Mouse (Mus musculus) olfactory bulb, adult 2 months (tissue): ENCODE measurements around the gene Rxfp3. TPM values are rescaled to one million over a fixed set of nuclear protein-coding genes. Genes with fewer than 3 reads are reported as not detected.

Experiments used
- H3K27ac ChIP-seq: fragments of 200-500 bp; 2 replicates; pipeline ENCODE4 v1.5.1; 2012; ENCODE audit warnings: low read depth, low read length; ENCODE audit not compliant: insufficient read depth
- H3K4me1 ChIP-seq: fragments of 200-500 bp; 2 replicates; pipeline ENCODE4 v1.6.1; 2012; ENCODE audit warnings: low read length; ENCODE audit not compliant: control insufficient read depth, insufficient read depth
- H3K4me3 ChIP-seq: fragments of 200-500 bp; 2 replicates; pipeline ENCODE4 v1.5.1; 2012; ENCODE audit warnings: mild to moderate bottlenecking, low read depth, low read length, moderate library complexity; ENCODE audit not compliant: insufficient read depth
- CTCF ChIP-seq: fragments of 200-500 bp; IDR thresholded peaks from 2 replicates; pipeline ENCODE4 v1.5.1; 2012; ENCODE audit warnings: low read depth, mild to moderate bottlenecking, low read length, moderate library complexity; ENCODE audit not compliant: insufficient read depth
- POLR2A ChIP-seq: fragments of 200-500 bp; IDR thresholded peaks from 2 replicates; pipeline ENCODE4 v1.6.1; 2012; ENCODE audit warnings: mild to moderate bottlenecking, low read depth, low read length, moderate library complexity; ENCODE audit not compliant: insufficient read depth
- WGBS: fragments of 180-500 bp; shearing (Covaris S2); methylation state at CpG from one replicate; pipeline ENCODE4 v1.1.7; 2018; 5-methylcytosine and 5-hydroxymethylcytosine counted together
- polyA plus RNA-seq: library from polyadenylated mRNA; stranded (reverse); fragments of >200 nt; gene quantifications from 2 replicates; pipeline ENCODE4 v1.2.4, GENCODE M21; 2012; ENCODE audit warnings: low replicate concordance; ENCODE audit not compliant: missing spikeins, insufficient read depth, insufficient read length

Rxfp3 gene
- not detected in 2 replicates for polyA plus RNA-seq

DNA sequence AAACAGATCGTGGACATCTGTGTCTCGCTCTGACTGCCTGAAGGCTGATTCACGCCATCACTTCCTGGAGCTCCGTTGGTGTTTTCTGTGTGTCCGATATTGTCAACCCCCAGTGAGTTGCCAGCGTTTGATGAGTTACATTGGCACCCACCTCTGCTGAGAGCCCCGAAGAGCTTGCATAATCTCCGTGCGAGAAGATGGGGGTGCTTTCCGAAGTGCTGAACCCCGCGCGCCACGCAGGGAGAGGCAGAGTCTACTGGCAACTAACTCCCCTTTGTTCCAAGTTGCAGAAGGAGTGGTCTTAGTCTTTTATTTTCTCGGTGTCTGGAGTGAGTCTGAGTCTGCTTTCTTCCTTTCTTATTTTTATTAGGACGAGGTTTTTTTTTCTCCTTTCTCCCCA is at the start of gene Rxfp3:
Gene Rxfp3, minus strand, starts transcription at position 281 of the 400 bp plus-strand sequence.
- TF ChIP-seq POLR2A (no peak), CTCF (no peak)
- peaks cover 20% of the 10 kb centered on the region for H3K4me1 ChIP-seq
- H3K4me3 ChIP-seq: peak within 1 kb of the TSS; percentile 31
- H3K27ac ChIP-seq: no peak within 1 kb of the TSS
- 2% methylated on average over 16 of the region's 16 CpGs for WGBS

DNA sequence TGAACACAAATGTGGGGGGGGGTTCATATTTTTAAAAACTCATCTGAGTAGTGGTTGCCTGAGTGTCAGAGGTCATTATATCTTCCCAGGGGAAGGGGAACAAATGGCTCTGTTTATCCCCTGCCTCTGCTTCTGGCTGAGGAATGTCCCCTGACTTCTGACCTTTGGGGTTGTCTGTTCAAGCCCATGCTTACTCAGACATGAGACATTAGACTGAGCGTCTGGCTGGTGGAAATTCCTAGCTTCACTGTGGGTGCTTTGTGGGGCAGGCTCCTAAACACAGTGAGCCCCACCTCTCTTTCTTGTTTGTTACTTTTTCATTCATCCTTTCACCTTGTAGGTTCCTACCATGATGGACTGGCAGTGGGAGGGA is 47.2 kb upstream of the Rxfp3 start:
- no peak for TF ChIP-seq CTCF
- no peak for TF ChIP-seq POLR2A
- Histone ChIP-seq H3K4me3 (no peak overlapping the region), H3K4me1 (no peaks in the 10 kb centered on the region; the same call in 1 of the 2 replicates), H3K27ac (no peak overlapping the region)
- WGBS: 85% methylated on average over 1 of the region's 1 CpGs

DNA sequence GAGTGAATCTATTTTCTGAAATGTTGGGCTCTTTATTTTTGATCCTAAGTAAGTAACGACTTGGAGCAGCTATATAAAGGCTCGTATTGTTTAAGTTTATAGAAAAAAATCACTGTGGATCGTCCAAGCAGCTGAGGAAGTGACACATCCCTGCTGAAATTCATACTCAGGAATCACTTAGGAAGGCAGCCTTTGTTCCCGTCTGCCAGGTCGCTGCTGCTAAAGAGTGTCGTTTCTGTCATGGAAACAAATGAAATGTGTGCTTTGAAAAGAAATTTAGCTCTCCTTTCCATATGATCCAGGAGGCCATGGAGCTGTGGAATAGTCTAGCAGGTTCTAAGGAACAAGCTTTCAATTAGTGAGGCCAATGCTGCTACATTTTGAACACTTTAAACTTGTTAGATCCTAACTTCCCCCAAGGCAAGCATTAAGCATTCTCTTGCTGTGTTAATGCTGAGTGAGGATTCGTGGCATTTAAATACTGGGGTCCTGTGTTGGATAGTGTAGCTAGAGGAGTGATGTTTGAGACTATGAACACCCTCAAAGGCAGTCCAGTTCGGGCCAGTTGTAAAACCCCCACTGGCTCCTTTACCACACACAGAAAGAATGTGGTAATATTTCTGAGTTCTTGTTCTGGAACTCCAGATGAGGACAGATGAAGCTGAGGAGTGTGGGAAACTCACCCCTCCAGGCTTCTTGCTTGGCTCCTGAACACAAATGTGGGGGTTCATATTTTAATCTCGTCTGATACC is 46.6 kb upstream of the Rxfp3 start:
- Histone ChIP-seq H3K4me3 (no peak overlapping the region), H3K27ac (no peak overlapping the region), H3K4me1 (no peaks in the 10 kb centered on the region; the same call in 1 of the 2 replicates)
- no peak for TF ChIP-seq POLR2A
- TF ChIP-seq CTCF: no peak
- WGBS: 43% methylated on average over 9 of the region's 9 CpGs

DNA sequence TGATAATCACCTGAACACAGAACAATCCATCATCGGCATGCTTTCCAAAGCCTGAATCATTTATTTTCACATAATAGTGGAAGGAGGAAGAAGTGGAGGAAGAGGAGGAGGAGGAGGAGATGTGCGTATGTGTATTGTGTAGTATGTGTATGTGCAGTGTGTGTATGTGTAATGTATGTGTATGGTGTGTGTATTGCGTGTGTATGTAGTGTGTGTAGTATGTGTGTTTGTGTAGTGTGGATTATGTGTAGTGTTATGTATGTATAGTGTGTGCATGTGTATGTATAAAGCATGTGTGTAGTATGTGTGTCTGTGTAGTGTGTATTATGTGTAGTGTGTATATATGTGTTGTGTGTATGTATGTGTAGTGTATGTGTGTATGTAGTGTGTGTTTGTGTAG is 45.9 kb upstream of the Rxfp3 start:
- TF ChIP-seq CTCF: no peak
- no peak for TF ChIP-seq POLR2A
- Histone ChIP-seq H3K27ac (no peak overlapping the region), H3K4me1 (no peaks in the 10 kb centered on the region; the same call in 1 of the 2 replicates), H3K4me3 (no peak overlapping the region)
- 91% methylated on average over 3 of the region's 3 CpGs for WGBS

DNA sequence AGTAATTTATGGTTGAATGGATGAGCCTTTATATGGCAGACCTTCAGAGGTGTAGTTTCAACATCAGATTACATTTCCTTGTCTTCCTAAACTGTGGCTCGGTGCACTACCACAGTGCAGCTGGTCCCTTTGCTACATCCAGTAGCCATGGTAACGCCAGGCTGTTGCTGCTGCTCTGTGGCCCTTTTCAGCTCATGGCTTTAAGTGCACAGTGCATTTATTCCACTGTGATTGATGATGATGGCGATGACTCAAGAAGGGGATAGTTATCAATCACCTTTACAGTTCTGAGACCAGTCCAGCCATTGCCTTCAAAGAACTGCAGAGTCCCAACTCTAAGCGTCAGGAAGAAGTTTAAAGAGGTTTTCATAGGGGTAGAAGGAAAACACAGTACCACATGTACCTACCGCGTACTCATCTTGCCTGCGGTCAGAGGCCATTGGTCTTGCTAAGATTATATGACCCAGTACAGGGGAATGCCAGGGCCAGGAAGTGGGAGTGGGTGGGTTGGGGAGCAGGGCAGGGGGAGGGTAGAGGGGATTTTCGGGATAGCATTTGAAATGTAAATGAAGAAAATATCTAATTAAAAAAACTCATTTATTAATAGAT is 45.3 kb upstream of the Rxfp3 start:
- Histone ChIP-seq H3K4me3 (no peak overlapping the region), H3K4me1 (no peaks in the 10 kb centered on the region; the same call in 1 of the 2 replicates), H3K27ac (no peak overlapping the region)
- TF ChIP-seq POLR2A (no peak), CTCF (no peak)
- 69% methylated on average over 8 of the region's 8 CpGs for WGBS

DNA sequence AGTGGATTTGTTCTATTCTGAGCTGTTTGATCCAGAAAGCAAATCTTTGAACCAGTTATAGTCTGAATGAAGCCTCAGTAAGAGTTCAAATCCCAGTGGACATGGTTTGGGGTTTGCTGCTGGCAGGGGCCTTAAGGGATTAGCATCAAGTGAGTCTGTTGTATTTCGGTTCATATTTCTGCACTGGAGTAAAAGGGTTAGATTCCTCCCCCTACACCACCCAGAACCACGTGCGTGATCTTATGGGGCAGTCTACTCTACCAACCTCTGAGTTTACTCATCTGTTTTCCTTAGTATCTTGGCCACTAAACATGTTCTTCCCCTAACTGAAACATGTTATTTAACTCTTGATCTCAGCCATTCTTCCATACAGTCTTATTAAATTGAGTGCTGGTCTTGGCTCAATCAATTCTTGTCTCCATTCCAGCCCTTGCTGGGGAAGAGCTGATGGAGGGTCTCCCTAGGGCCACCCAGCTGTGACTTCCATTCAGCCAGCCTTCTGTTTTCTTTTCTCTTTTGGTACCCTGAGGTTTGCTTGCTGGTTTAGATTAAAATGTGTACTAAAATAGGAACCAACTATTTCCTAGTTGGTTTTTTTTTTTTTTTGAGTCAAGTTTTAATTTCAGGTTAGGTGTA is 38.1 kb upstream of the Rxfp3 start:
- 70% methylated on average over 3 of the region's 3 CpGs for WGBS
- no peak for TF ChIP-seq CTCF
- no peak for TF ChIP-seq POLR2A
- Histone ChIP-seq H3K4me1 (no peaks in the 10 kb centered on the region), H3K4me3 (no peak overlapping the region), H3K27ac (no peak overlapping the region)

DNA sequence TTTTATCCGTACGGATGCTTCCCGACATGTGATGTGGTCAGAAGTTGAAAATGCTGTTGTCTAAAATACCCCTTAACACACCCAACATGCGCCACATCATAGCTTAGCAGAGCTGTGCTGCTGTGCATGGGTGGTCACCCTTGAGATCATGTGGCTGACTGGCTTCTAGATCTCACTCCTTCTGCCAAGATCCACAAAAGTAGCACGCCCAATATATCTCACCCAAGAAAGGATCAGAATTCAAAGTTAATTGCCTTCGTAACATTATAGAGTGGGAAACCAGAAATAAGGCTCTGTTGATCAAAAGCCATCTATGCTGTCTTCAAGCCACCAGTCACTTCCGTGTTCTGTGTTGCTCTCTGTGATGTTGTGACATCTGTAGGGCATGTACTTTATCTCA is 30.1 kb upstream of the Rxfp3 start:
- no peak overlapping the region for H3K27ac ChIP-seq
- peaks cover 8% of the 10 kb centered on the region for H3K4me1 ChIP-seq
- 88% methylated on average over 7 of the region's 7 CpGs for WGBS
- no peak for TF ChIP-seq CTCF
- no peak for TF ChIP-seq POLR2A
- H3K4me3 ChIP-seq: no peak overlapping the region

DNA sequence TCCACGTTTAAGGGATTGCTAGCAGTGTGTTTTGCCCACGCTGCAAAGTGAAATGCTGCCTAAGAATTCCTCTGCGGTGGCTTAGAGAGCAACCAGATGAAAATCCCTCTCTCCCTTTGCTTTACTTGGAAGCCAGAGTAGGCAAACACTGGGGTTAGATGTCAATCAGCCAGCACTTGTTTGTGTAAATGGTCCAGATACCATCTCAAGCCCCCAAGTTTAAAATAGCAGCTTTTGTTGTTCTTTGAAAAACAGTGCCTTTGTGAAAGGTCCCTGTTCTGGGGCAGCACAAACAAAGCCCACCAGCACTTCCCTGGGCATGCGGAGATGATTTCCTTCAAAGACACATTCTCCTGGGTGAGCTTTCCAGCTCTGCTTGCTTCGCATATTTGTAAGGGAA is 28.5 kb upstream of the Rxfp3 start:
- TF ChIP-seq CTCF (no peak), POLR2A (no peak)
- Histone ChIP-seq H3K4me3 (no peak overlapping the region), H3K27ac (no peak overlapping the region), H3K4me1 (peaks cover 8% of the 10 kb centered on the region)
- WGBS: 40% methylated on average over 5 of the region's 5 CpGs
